Mouse (Mus musculus) forebrain, postnatal 0 days (tissue): Measurements from ENCODE around the gene Vmn1r157. TPM values are rescaled to one million over a fixed set of nuclear protein-coding genes. Genes with fewer than 3 reads are reported as not detected.
"Not testable (repeated sequence)": the region's sequence is repeated elsewhere in the genome, so short reads cannot be mapped to it uniquely, and the experiment has no call there.

Experiments
- ATAC-seq: fragments of 200-750 bp; cut with Nextera tagmentation; 2 replicates; pipeline ENCODE4 v1.8.0; 2017; ENCODE audit warnings: mild to moderate bottlenecking, moderate library complexity
- DNase-seq: peaks from one replicate; pipeline ENCODE4 v3.0.0-alpha.2; 2015
- H3K27ac ChIP-seq: fragments of 300-500 bp; sonication (generic); 2 replicates; pipeline ENCODE4 v1.5.1; 2014; ENCODE audit warnings: low read depth, mild to moderate bottlenecking, antibody characterized with exemption, low read length, moderate library complexity, mixed read lengths
- H3K27me3 ChIP-seq: fragments of 300-500 bp; sonication (generic); 2 replicates; pipeline ENCODE4 v1.6.1; 2014; ENCODE audit warnings: mild to moderate bottlenecking, low read length, mixed read lengths; ENCODE audit not compliant: insufficient read depth
- H3K36me3 ChIP-seq: fragments of 300-500 bp; sonication (generic); 2 replicates; pipeline ENCODE4 v1.6.1; 2014; ENCODE audit warnings: mild to moderate bottlenecking, moderate library complexity; ENCODE audit not compliant: insufficient read depth
- H3K4me1 ChIP-seq: fragments of 300-500 bp; sonication (generic); 2 replicates; pipeline ENCODE4 v1.6.1; 2014; ENCODE audit warnings: antibody characterized with exemption; ENCODE audit not compliant: insufficient read depth
- H3K4me2 ChIP-seq: fragments of 300-500 bp; sonication (generic); 2 replicates; pipeline ENCODE4 v1.6.1; 2014; ENCODE audit warnings: low read depth, mild to moderate bottlenecking, moderate library complexity
- H3K4me3 ChIP-seq: fragments of 300-500 bp; sonication (generic); 2 replicates; pipeline ENCODE4 v1.5.1; 2014; ENCODE audit warnings: low read depth, low read length, mixed read lengths
- H3K9ac ChIP-seq: fragments of 300-500 bp; sonication (generic); 2 replicates; pipeline ENCODE4 v1.6.1; 2014; ENCODE audit warnings: mild to moderate bottlenecking
- H3K9me3 ChIP-seq: fragments of 300-500 bp; sonication (generic); 2 replicates; pipeline ENCODE4 v1.6.1; 2016; ENCODE audit warnings: low read length
- WGBS: fragments of 180-500 bp; shearing (Covaris S2); extraction: QIAGEN DNeasy Blood & Tissue Kit; methylation state at CpG from one replicate; pipeline ENCODE4 v1.1.7; 2014; 5-methylcytosine and 5-hydroxymethylcytosine counted together
- polyA plus RNA-seq: library from polyadenylated mRNA; unstranded; fragments of >200 nt; fragmentation: Nextera tagmentation; extraction: Ambion mirVana; gene quantifications from 2 replicates; pipeline ENCODE4 v1.2.1, GENCODE M21; 2015
- total RNA-seq: library from RNA; depleted of rRNA; stranded (reverse); fragments of >200 nt; gene quantifications from 2 replicates; pipeline ENCODE4 v1.2.3, GENCODE M21; 2014; rRNA removed

Gene Vmn1r157
- total RNA-seq (not detected in 2 replicates), polyA plus RNA-seq (not detected in 2 replicates)

DNA sequence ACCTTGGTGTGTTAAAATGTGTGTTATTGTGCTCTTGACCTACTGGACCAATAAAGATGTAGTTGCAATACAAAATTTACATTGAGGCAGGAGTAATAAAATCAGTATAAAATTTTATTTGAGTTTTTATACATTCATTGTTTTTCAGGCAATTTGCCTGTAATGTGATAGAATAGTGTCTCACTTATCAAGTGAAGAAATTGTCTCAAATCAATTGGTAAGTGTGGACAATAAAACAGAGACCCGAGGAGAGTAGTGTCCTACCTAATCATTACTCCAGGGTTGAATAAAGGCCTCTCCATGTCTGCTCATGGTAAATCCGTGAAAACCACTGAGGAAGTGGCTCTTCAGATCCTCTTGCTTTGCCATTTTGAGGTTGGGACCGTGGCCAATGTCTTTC lies at the start of gene Vmn1r157:
Gene Vmn1r157 (plus strand): TSS at position 301 of the 400 bp plus-strand sequence.
- WGBS = 23% methylated on average over 2 of the region's 3 CpGs
- not testable (repeated sequence) for H3K27me3 ChIP-seq, H3K9me3 ChIP-seq, H3K4me2 ChIP-seq, H3K4me3 ChIP-seq, H3K27ac ChIP-seq, H3K9ac ChIP-seq, DNase-seq, H3K36me3 ChIP-seq, H3K4me1 ChIP-seq, ATAC-seq

- H3K9ac ChIP-seq, H3K4me2 ChIP-seq, H3K4me3 ChIP-seq, ATAC-seq, H3K27ac ChIP-seq, H3K27me3 ChIP-seq, DNase-seq, H3K9me3 ChIP-seq, H3K4me1 ChIP-seq, H3K36me3 ChIP-seq: not testable (repeated sequence)
- no CpG with 5 or more reads among the region's 1 CpGs for WGBS
Observed at GRCm38 (mm10) chr7:22719610-22720009, 41.9 kb upstream of the Vmn1r157 start, which contains the start of gene Gm4567. Gene Gm4567, minus strand, starts transcription at chr7:22719710.

DNA sequence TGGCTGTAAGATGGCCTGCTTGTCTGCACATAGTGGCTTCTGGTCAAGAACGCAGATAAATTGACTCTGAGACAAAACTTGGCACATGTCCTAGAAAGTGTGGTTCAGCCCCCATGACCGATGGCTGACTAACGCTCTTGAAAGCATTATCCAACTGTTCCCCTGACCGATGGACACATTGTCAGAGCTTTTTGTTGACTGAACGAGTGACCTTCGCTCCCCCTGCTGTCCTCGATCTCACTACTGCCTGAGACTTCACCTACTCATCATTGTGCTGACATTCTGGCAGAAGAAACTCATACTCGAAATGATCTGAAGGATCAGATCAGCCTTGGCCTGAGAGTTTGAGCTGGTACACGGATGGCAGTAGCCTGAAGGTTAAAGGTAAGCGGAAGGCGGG lies 14.5 kb downstream of the Vmn1r157 start:
- not testable (repeated sequence) for H3K4me2 ChIP-seq, H3K4me3 ChIP-seq, H3K27me3 ChIP-seq, H3K27ac ChIP-seq, H3K9ac ChIP-seq, ATAC-seq, H3K36me3 ChIP-seq, DNase-seq, H3K4me1 ChIP-seq, H3K9me3 ChIP-seq
- WGBS = 90% methylated on average over 7 of the region's 11 CpGs

GRCm38 (mm10) chr7:22790682-22791081 lies 29.2 kb downstream of the Vmn1r157 start, which contains the start of gene Vmn1r158:
Gene Vmn1r158, minus strand, starts transcription at chr7:22790782.
- DNase-seq = not testable (repeated sequence)

More at GRCm38 (mm10) chr7:22790682-22791081, 29.2 kb downstream of the Vmn1r157 start, which contains the start of gene Vmn1r158:
- WGBS = 64% methylated on average over 2 of the region's 2 CpGs
- H3K27me3 ChIP-seq, H3K27ac ChIP-seq, H3K4me1 ChIP-seq, ATAC-seq, H3K4me2 ChIP-seq, H3K9me3 ChIP-seq, H3K4me3 ChIP-seq, H3K36me3 ChIP-seq, H3K9ac ChIP-seq: not testable (repeated sequence)

Other genes with a start within 250 kb of the Vmn1r157 start
- gene Vmn1r152, start 238.7 kb upstream of the Vmn1r157 start, total RNA-seq = not detected in 2 replicates
- gene Vmn1r152, start 238.7 kb upstream of the Vmn1r157 start, polyA plus RNA-seq = not detected in 2 replicates
- not detected in 2 replicates for gene Gm8677, start 226.8 kb upstream of the Vmn1r157 start, total RNA-seq
- not detected in 2 replicates for gene Gm8677, start 226.8 kb upstream of the Vmn1r157 start, polyA plus RNA-seq
- gene Gm4201, start 196.4 kb upstream of the Vmn1r157 start, total RNA-seq = not detected in 2 replicates
- not detected in 2 replicates for gene Gm4201, start 196.4 kb upstream of the Vmn1r157 start, polyA plus RNA-seq
- gene Gm4565, start 173.6 kb upstream of the Vmn1r157 start, total RNA-seq = not detected in 2 replicates
- gene Gm4565, start 173.6 kb upstream of the Vmn1r157 start, polyA plus RNA-seq = not detected in 2 replicates
- gene Vmn1r155, start 103.7 kb upstream of the Vmn1r157 start, total RNA-seq = not detected in 2 replicates
- not detected in 2 replicates for gene Vmn1r155, start 103.7 kb upstream of the Vmn1r157 start, polyA plus RNA-seq
- not detected in 2 replicates for gene Gm8693, start 69.4 kb upstream of the Vmn1r157 start, total RNA-seq
- gene Gm8693, start 69.4 kb upstream of the Vmn1r157 start, polyA plus RNA-seq = not detected in 2 replicates
- not detected in 2 replicates for gene Gm4567, start 42.0 kb upstream of the Vmn1r157 start, total RNA-seq
- gene Gm4567, start 42.0 kb upstream of the Vmn1r157 start, polyA plus RNA-seq = not detected in 2 replicates
- not detected in 2 replicates for gene Vmn1r158, start 29.1 kb downstream of the Vmn1r157 start, total RNA-seq
- gene Vmn1r158, start 29.1 kb downstream of the Vmn1r157 start, polyA plus RNA-seq = not detected in 2 replicates
- not detected in 2 replicates for gene Vmn1r159, start 81.9 kb downstream of the Vmn1r157 start, total RNA-seq
- not detected in 2 replicates for gene Vmn1r159, start 81.9 kb downstream of the Vmn1r157 start, polyA plus RNA-seq
- not detected in 2 replicates for gene Vmn1r160, start 109.5 kb downstream of the Vmn1r157 start, total RNA-seq
- not detected in 2 replicates for gene Vmn1r160, start 109.5 kb downstream of the Vmn1r157 start, polyA plus RNA-seq
- not detected in 2 replicates for gene Gm4214, start 223.0 kb downstream of the Vmn1r157 start, total RNA-seq
- not detected in 2 replicates for gene Gm4214, start 223.0 kb downstream of the Vmn1r157 start, polyA plus RNA-seq